Mouse (Mus musculus): Measurements from ENCODE around the gene Ugt1a5. TPM values are rescaled to one million over a fixed set of nuclear protein-coding genes. Genes with fewer than 3 reads are reported as not detected.
"Not testable (repeated sequence)": the region's sequence is repeated elsewhere in the genome, so short reads cannot be mapped to it uniquely, and the experiment has no call there.

Gene Ugt1a5
- total RNA-seq, 2 experiments from 2014 or later = 0.26 TPM; not detected in 1

GRCm38 (mm10) chr1:88223011-88223515 lies 57.3 kb downstream of the Ugt1a5 start:
- DNase-seq (ENCODE audit: low spot score in 2 of 2) = not testable (repeated sequence)

GRCm38 (mm10) chr1:88223591-88223990 lies 57.8 kb downstream of the Ugt1a5 start:
- DNase-seq (ENCODE audit: low spot score in 2 of 2) = no peak

- peak in 1 of 2 experiments; percentile 27 for DNase-seq (ENCODE audit: low spot score in 2 of 2)
Measured at GRCm38 (mm10) chr1:88224029-88224776, 58.4 kb downstream of the Ugt1a5 start.

- DNase-seq (ENCODE audit: low spot score in 2 of 2) = not testable (repeated sequence)
Measured at GRCm38 (mm10) chr1:88225301-88225700, 59.5 kb downstream of the Ugt1a5 start.

- DNase-seq (ENCODE audit: low spot score in 2 of 2) = peak in 1 of 2 experiments; percentile 19
Measured at GRCm38 (mm10) chr1:88225741-88226140, 59.9 kb downstream of the Ugt1a5 start.

- peak in 1 of 2 experiments; percentile 20 for DNase-seq (ENCODE audit: low spot score in 2 of 2)
Measured at GRCm38 (mm10) chr1:88226670-88227379, 61.0 kb downstream of the Ugt1a5 start, which contains the start of gene Mroh2a. Mroh2a (plus strand) TSS chr1:88226986.

- DNase-seq (ENCODE audit: low spot score in 2 of 2) = peak in 1 of 2 experiments; percentile 19
Measured at GRCm38 (mm10) chr1:88227482-88227881, 61.7 kb downstream of the Ugt1a5 start.

GRCm38 (mm10) chr1:88228121-88228520 lies 62.3 kb downstream of the Ugt1a5 start:
- peak in 1 of 2 experiments; percentile 37 for DNase-seq (ENCODE audit: low spot score in 2 of 2)

GRCm38 (mm10) chr1:88229566-88229965 lies 63.8 kb downstream of the Ugt1a5 start:
- DNase-seq (ENCODE audit: low spot score in 2 of 2) = peak in 1 of 2 experiments; percentile 20

- peak in 1 of 2 experiments; percentile 25 for DNase-seq (ENCODE audit: low spot score in 2 of 2)
Measured at GRCm38 (mm10) chr1:88229986-88230385, 64.2 kb downstream of the Ugt1a5 start.

- DNase-seq (ENCODE audit: low spot score in 2 of 2) = peak in 1 of 2 experiments; percentile 25
Measured at GRCm38 (mm10) chr1:88230421-88230820, 64.6 kb downstream of the Ugt1a5 start.

GRCm38 (mm10) chr1:88230981-88231802 lies 65.4 kb downstream of the Ugt1a5 start:
- DNase-seq (ENCODE audit: low spot score in 2 of 2) = peak in 1 of 2 experiments; percentile 22

- DNase-seq (ENCODE audit: low spot score in 2 of 2) = peak in 1 of 2 experiments; percentile 26
Measured at GRCm38 (mm10) chr1:88231803-88232499, 66.1 kb downstream of the Ugt1a5 start.

GRCm38 (mm10) chr1:88232664-88233380 lies 67.0 kb downstream of the Ugt1a5 start:
- peak in 1 of 2 experiments; percentile 26 for DNase-seq (ENCODE audit: low spot score in 2 of 2)

- peak in 1 of 2 experiments; percentile 29 for DNase-seq (ENCODE audit: low spot score in 2 of 2)
Measured at GRCm38 (mm10) chr1:88233421-88234247, 67.8 kb downstream of the Ugt1a5 start.

GRCm38 (mm10) chr1:88234248-88234610 lies 68.4 kb downstream of the Ugt1a5 start:
- no peak for DNase-seq (ENCODE audit: low spot score in 2 of 2)

- no peak for DNase-seq (ENCODE audit: low spot score in 2 of 2)
Measured at GRCm38 (mm10) chr1:88234646-88235045, 68.8 kb downstream of the Ugt1a5 start.

GRCm38 (mm10) chr1:88235046-88235893 lies 69.5 kb downstream of the Ugt1a5 start:
- no peak for DNase-seq (ENCODE audit: low spot score in 2 of 2)
